Mouse (Mus musculus) limb, embryonic 12.5 days (tissue): ENCODE data around the gene Mog. TPM values are rescaled to one million over a fixed set of nuclear protein-coding genes. Genes with fewer than 3 reads are reported as not detected.

Experiments used
- ATAC-seq: fragments of 200-750 bp; cut with Nextera tagmentation; 2 replicates; pipeline ENCODE4 v1.8.0; 2017; ENCODE audit warnings: low read depth, moderate TSS enrichment; ENCODE audit not compliant: insufficient number of reproducible peaks, insufficient read depth, low FRiP score, low TSS enrichment
- H3K27ac ChIP-seq: fragments of 300-500 bp; sonication (generic); 2 replicates; pipeline ENCODE4 v1.5.1; 2016; ENCODE audit warnings: mild to moderate bottlenecking, moderate library complexity
- H3K27me3 ChIP-seq: fragments of 300-500 bp; sonication (generic); 2 replicates; pipeline ENCODE4 v1.6.1; 2016; ENCODE audit warnings: mild to moderate bottlenecking, moderate library complexity
- H3K36me3 ChIP-seq: fragments of 300-500 bp; sonication (generic); 2 replicates; pipeline ENCODE4 v1.6.1; 2016; ENCODE audit warnings: mild to moderate bottlenecking, moderate library complexity
- H3K4me1 ChIP-seq: fragments of 300-500 bp; sonication (generic); replicated peaks from 2 replicates; pipeline ENCODE4 v1.6.1; 2016
- H3K4me2 ChIP-seq: fragments of 300-500 bp; sonication (generic); 2 replicates; pipeline ENCODE4 v1.6.1; 2016; ENCODE audit warnings: mild to moderate bottlenecking, moderate library complexity
- H3K4me3 ChIP-seq: fragments of 300-500 bp; sonication (generic); replicated peaks from 2 replicates; pipeline ENCODE4 v1.5.1; 2016; ENCODE audit warnings: mild to moderate bottlenecking
- H3K9ac ChIP-seq: fragments of 300-500 bp; sonication (generic); replicated peaks from 2 replicates; pipeline ENCODE4 v1.6.1; 2016; ENCODE audit warnings: mild to moderate bottlenecking, moderate library complexity
- H3K9me3 ChIP-seq: fragments of 300-500 bp; sonication (generic); 2 replicates; pipeline ENCODE4 v1.6.1; 2016; ENCODE audit warnings: mild to moderate bottlenecking, moderate library complexity
- WGBS: fragments of 180-500 bp; shearing (Covaris S2); methylation state at CpG from one replicate; pipeline ENCODE4 v1.1.7; 2016; 5-methylcytosine and 5-hydroxymethylcytosine counted together
- polyA plus RNA-seq: library from polyadenylated mRNA; unstranded; fragments of >200 nt; fragmentation: Nextera tagmentation; extraction: Ambion mirVana; gene quantifications from 2 replicates; pipeline ENCODE4 v1.2.1, GENCODE M21; 2016

Gene Mog
- polyA plus RNA-seq, 1 experiment from 2014 or later = not detected

DNA sequence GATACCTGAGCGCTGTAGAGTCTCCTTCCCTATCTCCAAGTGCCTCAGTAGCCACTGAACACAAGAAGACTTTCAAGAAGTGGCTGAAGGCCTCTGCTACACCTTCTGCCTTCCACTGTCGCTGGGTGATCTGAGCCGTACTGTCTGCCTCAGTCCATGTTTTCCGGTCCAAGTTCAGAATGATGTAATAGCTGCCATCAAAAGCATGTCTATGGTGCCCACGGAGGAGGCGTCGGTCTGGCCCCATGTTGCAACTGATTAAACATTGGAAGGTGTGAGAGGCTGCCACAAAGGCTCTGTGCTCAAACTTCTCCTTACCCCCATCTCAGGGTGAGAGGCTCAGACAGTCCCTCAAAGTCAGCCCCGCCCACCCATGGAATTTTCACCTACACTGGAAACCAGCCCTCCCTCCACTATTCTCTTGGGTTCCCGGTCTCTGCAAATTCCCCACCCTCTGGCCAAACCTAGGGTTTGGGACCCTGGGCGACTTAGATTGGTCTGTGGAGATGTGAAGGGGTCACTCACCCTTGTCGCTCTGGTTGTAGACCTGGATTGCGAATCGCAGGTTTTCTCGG, 52.8 kb downstream of the Mog start:
- 80% methylated on average over 14 of the region's 14 CpGs for WGBS
- H3K36me3 ChIP-seq = no peaks in the 10 kb centered on the region
- no peak for ATAC-seq
- no peak overlapping the region for H3K4me2 ChIP-seq
- no peak overlapping the region for H3K27ac ChIP-seq
- H3K27me3 ChIP-seq = no peaks in the 10 kb centered on the region
- no peak overlapping the region for H3K9ac ChIP-seq
- H3K9me3 ChIP-seq = no peaks in the 10 kb centered on the region
- H3K4me3 ChIP-seq = no peak overlapping the region
- H3K4me1 ChIP-seq = no peaks in the 10 kb centered on the region

DNA sequence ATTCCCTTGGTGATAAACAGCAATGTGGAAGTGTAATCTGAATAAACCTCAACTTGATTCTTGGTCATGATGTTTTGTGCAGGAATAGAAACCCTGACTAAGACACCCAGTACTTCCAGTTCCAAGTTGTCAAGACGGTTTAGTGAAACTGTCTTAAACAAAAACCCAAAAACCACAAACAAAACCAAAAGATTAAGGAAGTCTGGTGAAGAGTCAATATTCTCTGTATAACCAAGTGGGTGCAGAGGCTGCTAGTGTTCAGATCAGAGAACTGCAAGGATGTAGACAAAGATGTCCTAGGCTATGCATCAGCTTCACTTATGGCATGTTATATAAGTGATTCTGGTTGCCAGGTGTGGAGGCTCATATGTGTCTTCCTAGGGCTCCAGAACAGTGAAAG, 56.3 kb downstream of the Mog start:
- no peaks in the 10 kb centered on the region for H3K36me3 ChIP-seq
- no peak for ATAC-seq
- H3K9me3 ChIP-seq = no peaks in the 10 kb centered on the region
- H3K4me3 ChIP-seq = no peak overlapping the region
- no peak overlapping the region for H3K4me2 ChIP-seq
- no peaks in the 10 kb centered on the region for H3K27me3 ChIP-seq
- H3K4me1 ChIP-seq = no peaks in the 10 kb centered on the region
- no peak overlapping the region for H3K9ac ChIP-seq
- H3K27ac ChIP-seq = no peak overlapping the region
- WGBS = 79% methylated on average over 1 of the region's 1 CpGs

DNA sequence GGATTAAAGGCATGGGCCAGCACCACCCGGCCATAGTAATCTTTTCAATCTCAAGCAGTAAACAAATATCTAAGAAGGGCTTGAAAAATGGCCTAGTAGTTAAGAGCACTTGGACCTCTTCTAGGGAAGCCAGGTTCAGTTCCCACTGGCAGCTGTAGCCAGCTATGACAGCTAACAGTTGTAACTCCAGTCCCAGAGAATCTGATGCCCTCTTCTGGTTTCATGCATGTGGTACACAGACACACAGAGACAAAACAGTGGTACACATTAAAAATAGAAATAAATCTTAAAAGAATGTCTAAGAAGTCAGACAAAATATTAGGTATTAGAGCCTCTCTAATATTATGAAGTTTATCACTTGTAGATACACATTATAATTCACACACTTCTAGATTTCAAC, 62.1 kb downstream of the Mog start:
- H3K27ac ChIP-seq = no peak overlapping the region
- H3K9me3 ChIP-seq = no peaks in the 10 kb centered on the region
- ATAC-seq = no peak
- no peak overlapping the region for H3K9ac ChIP-seq
- 75% methylated on average over 1 of the region's 1 CpGs for WGBS
- H3K4me3 ChIP-seq = no peak overlapping the region
- H3K27me3 ChIP-seq = no peaks in the 10 kb centered on the region
- H3K4me1 ChIP-seq = peaks cover 14% of the 10 kb centered on the region
- H3K4me2 ChIP-seq = no peak overlapping the region
- H3K36me3 ChIP-seq = peaks cover 8% of the 10 kb centered on the region

Other genes with a start within 250 kb of the Mog start
- not detected in 2 replicates for gene H2-M10.6, start 211.2 kb downstream of the Mog start, polyA plus RNA-seq
- 49.5 and 57.3 TPM in 2 replicates for gene Trim26, start 186.3 kb downstream of the Mog start, polyA plus RNA-seq
- gene Trim15, start 156.2 kb downstream of the Mog start, polyA plus RNA-seq = 0.15 and 0.41 TPM in 2 replicates
- gene Trim10, start 153.8 kb downstream of the Mog start, polyA plus RNA-seq = 5.8 and 6.7 TPM in 2 replicates
- gene Trim40, start 133.3 kb downstream of the Mog start, polyA plus RNA-seq = not detected in 2 replicates
- not detected in 2 replicates for gene Trim31, start 125.3 kb downstream of the Mog start, polyA plus RNA-seq
- gene Rnf39, start 80.5 kb downstream of the Mog start, polyA plus RNA-seq = 0.73 and 1.3 TPM in 2 replicates
- gene Ppp1r11, start 71.7 kb downstream of the Mog start, polyA plus RNA-seq = 109 and 116 TPM in 2 replicates
- gene Znrd1, start 64.8 kb downstream of the Mog start, polyA plus RNA-seq = 114 and 115 TPM in 2 replicates
- gene Znrd1as, start 64.8 kb downstream of the Mog start, polyA plus RNA-seq = 7.0 and 7.4 TPM in 2 replicates
- gene 2410137M14Rik, start 42.2 kb downstream of the Mog start, polyA plus RNA-seq = not detected in 2 replicates
- 1.4 and 1.9 TPM in 2 replicates for gene H2-M5, start 33.9 kb downstream of the Mog start, polyA plus RNA-seq
- 124 and 130 TPM in 2 replicates for gene Zfp57, start 22.2 kb downstream of the Mog start, polyA plus RNA-seq
- 18.0 and 18.1 TPM in 2 replicates for gene Gabbr1, start 22.6 kb upstream of the Mog start, polyA plus RNA-seq
- 0.08 TPM in 1 of 2 replicates, not detected in the other for gene Olfr90, start 65.1 kb upstream of the Mog start, polyA plus RNA-seq
- gene Olfr91, start 74.9 kb upstream of the Mog start, polyA plus RNA-seq = not detected in 2 replicates
- gene Olfr92, start 96.7 kb upstream of the Mog start, polyA plus RNA-seq = not detected in 2 replicates
- not detected in 2 replicates for gene Olfr93, start 138.1 kb upstream of the Mog start, polyA plus RNA-seq
- not detected in 2 replicates for gene Ubd, start 170.5 kb upstream of the Mog start, polyA plus RNA-seq
- gene Olfr94, start 177.6 kb upstream of the Mog start, polyA plus RNA-seq = not detected in 2 replicates
- not detected in 2 replicates for gene Olfr95, start 189.7 kb upstream of the Mog start, polyA plus RNA-seq
- gene Olfr96, start 196.7 kb upstream of the Mog start, polyA plus RNA-seq = not detected in 2 replicates
- gene Olfr97, start 213.9 kb upstream of the Mog start, polyA plus RNA-seq = not detected in 2 replicates
- not detected in 2 replicates for gene Olfr98, start 240.4 kb upstream of the Mog start, polyA plus RNA-seq
- 1.6 and 1.8 TPM in 2 replicates for gene H2-M3, start 246.8 kb upstream of the Mog start, polyA plus RNA-seq